Mouse (Mus musculus): ENCODE measurements at regions not wholly inside any gene's neighbourhood (a gene's known extent, or its start where the extent isn't known, plus 50 kb on each side); places are given as distances from the start of the nearest gene placed in this dataset.

GRCm38 (mm10) chr10:37325514-37326167, 186.9 kb upstream of the Marcks start:
- H3K4me3 ChIP-seq (replicated peaks): no peak overlapping the region
- no peaks in the 10 kb centered on the region for H3K4me1 ChIP-seq
- no peaks in the 10 kb centered on the region for H3K9me3 ChIP-seq

GRCm38 (mm10) chr10:37323689-37324088, 185.0 kb upstream of the Marcks start:
- Histone ChIP-seq H3K36me3 (replicated peaks; ENCODE audit: low read length) (no peaks in the 10 kb centered on the region), H3K27me3 (replicated peaks) (peaks cover 2% of the 10 kb centered on the region), H3K4me1 (no peaks in the 10 kb centered on the region), H3K4me3 (replicated peaks) (no peak overlapping the region), H3K9me3 (no peaks in the 10 kb centered on the region)
- TF ChIP-seq GATA1 (IDR thresholded peaks at IDR 0.05; ENCODE audit: borderline replicate concordance, low read length): no peak
- TF ChIP-seq FLI1 (IDR thresholded peaks at IDR 0.05; ENCODE audit: low read length): no peak

More at GRCm38 (mm10) chr10:37325514-37326167, 186.9 kb upstream of the Marcks start:
- TF ChIP-seq GATA1 (IDR thresholded peaks at IDR 0.05; ENCODE audit: borderline replicate concordance, low read length) (no peak), FLI1 (IDR thresholded peaks at IDR 0.05; ENCODE audit: low read length) (no peak)
- Histone ChIP-seq H3K27me3 (replicated peaks) (peaks cover 2% of the 10 kb centered on the region), H3K36me3 (replicated peaks; ENCODE audit: low read length) (no peaks in the 10 kb centered on the region)

GRCm38 (mm10) chr10:37322809-37323208, 184.1 kb upstream of the Marcks start:
- H3K9me3 ChIP-seq: no peaks in the 10 kb centered on the region
- no peak for TF ChIP-seq GATA1 (IDR thresholded peaks at IDR 0.05; ENCODE audit: borderline replicate concordance, low read length)
- no peak for TF ChIP-seq FLI1 (IDR thresholded peaks at IDR 0.05; ENCODE audit: low read length)
- no peaks in the 10 kb centered on the region for H3K4me1 ChIP-seq

GRCm38 (mm10) chr10:37322310-37322709, 183.6 kb upstream of the Marcks start:
- TF ChIP-seq GATA1 (IDR thresholded peaks at IDR 0.05; ENCODE audit: borderline replicate concordance, low read length) (no peak), FLI1 (IDR thresholded peaks at IDR 0.05; ENCODE audit: low read length) (no peak)
- Histone ChIP-seq H3K4me1 (no peaks in the 10 kb centered on the region), H3K27me3 (replicated peaks) (peaks cover 3% of the 10 kb centered on the region), H3K4me3 (replicated peaks) (no peak overlapping the region), H3K9me3 (no peaks in the 10 kb centered on the region), H3K36me3 (replicated peaks; ENCODE audit: low read length) (no peaks in the 10 kb centered on the region)

More at GRCm38 (mm10) chr10:37322809-37323208, 184.1 kb upstream of the Marcks start:
- Histone ChIP-seq H3K36me3 (replicated peaks; ENCODE audit: low read length) (no peaks in the 10 kb centered on the region), H3K4me3 (replicated peaks) (no peak overlapping the region), H3K27me3 (replicated peaks) (peaks cover 2% of the 10 kb centered on the region)

- H3K4me3 ChIP-seq (replicated peaks): no peak overlapping the region
- no peaks in the 10 kb centered on the region for H3K4me1 ChIP-seq
- H3K9me3 ChIP-seq: no peaks in the 10 kb centered on the region
- TF ChIP-seq GATA1 (IDR thresholded peaks at IDR 0.05; ENCODE audit: borderline replicate concordance, low read length) (no peak), FLI1 (IDR thresholded peaks at IDR 0.05; ENCODE audit: low read length) (no peak)
- H3K36me3 ChIP-seq (replicated peaks; ENCODE audit: low read length): no peaks in the 10 kb centered on the region
- H3K27me3 ChIP-seq (replicated peaks): peaks cover 7% of the 10 kb centered on the region
These were observed 182.5 kb upstream of the Marcks start for GRCm38 (mm10) chr10:37321171-37321570.

GRCm38 (mm10) chr10:37319746-37320430, 181.2 kb upstream of the Marcks start:
- H3K4me1 ChIP-seq: no peaks in the 10 kb centered on the region
- peaks cover 7% of the 10 kb centered on the region for H3K27me3 ChIP-seq (replicated peaks)
- TF ChIP-seq GATA1 (IDR thresholded peaks at IDR 0.05; ENCODE audit: borderline replicate concordance, low read length) (no peak), FLI1 (IDR thresholded peaks at IDR 0.05; ENCODE audit: low read length) (no peak)
- no peaks in the 10 kb centered on the region for H3K9me3 ChIP-seq
- H3K36me3 ChIP-seq (replicated peaks; ENCODE audit: low read length): no peaks in the 10 kb centered on the region
- no peak overlapping the region for H3K4me3 ChIP-seq (replicated peaks)

- TF ChIP-seq FLI1 (IDR thresholded peaks at IDR 0.05; ENCODE audit: low read length): no peak
- TF ChIP-seq GATA1 (IDR thresholded peaks at IDR 0.05; ENCODE audit: borderline replicate concordance, low read length): no peak
- no peaks in the 10 kb centered on the region for H3K36me3 ChIP-seq (replicated peaks; ENCODE audit: low read length)
- H3K4me3 ChIP-seq (replicated peaks): no peak overlapping the region
- H3K4me1 ChIP-seq: no peaks in the 10 kb centered on the region
- no peaks in the 10 kb centered on the region for H3K9me3 ChIP-seq
- peaks cover 7% of the 10 kb centered on the region for H3K27me3 ChIP-seq (replicated peaks)
These were observed 178.0 kb upstream of the Marcks start for GRCm38 (mm10) chr10:37316701-37317100.

GRCm38 (mm10) chr10:37315804-37316203, 177.1 kb upstream of the Marcks start:
- H3K4me1 ChIP-seq: no peaks in the 10 kb centered on the region

GRCm38 (mm10) chr10:37314746-37315430, 176.2 kb upstream of the Marcks start:
- Histone ChIP-seq H3K27me3 (replicated peaks) (peaks cover 5% of the 10 kb centered on the region), H3K4me1 (no peaks in the 10 kb centered on the region), H3K4me3 (replicated peaks) (no peak overlapping the region), H3K36me3 (replicated peaks; ENCODE audit: low read length) (no peaks in the 10 kb centered on the region), H3K9me3 (no peaks in the 10 kb centered on the region)
- TF ChIP-seq GATA1 (IDR thresholded peaks at IDR 0.05; ENCODE audit: borderline replicate concordance, low read length) (no peak), FLI1 (IDR thresholded peaks at IDR 0.05; ENCODE audit: low read length) (no peak)

More at GRCm38 (mm10) chr10:37315804-37316203, 177.1 kb upstream of the Marcks start:
- no peak for TF ChIP-seq FLI1 (IDR thresholded peaks at IDR 0.05; ENCODE audit: low read length)
- Histone ChIP-seq H3K27me3 (replicated peaks) (peaks cover 5% of the 10 kb centered on the region), H3K9me3 (no peaks in the 10 kb centered on the region), H3K36me3 (replicated peaks; ENCODE audit: low read length) (no peaks in the 10 kb centered on the region), H3K4me3 (replicated peaks) (no peak overlapping the region)

GRCm38 (mm10) chr10:37313461-37313860, 174.7 kb upstream of the Marcks start:
- Histone ChIP-seq H3K36me3 (replicated peaks; ENCODE audit: low read length) (no peaks in the 10 kb centered on the region), H3K27me3 (replicated peaks) (peaks cover 5% of the 10 kb centered on the region), H3K4me1 (no peaks in the 10 kb centered on the region), H3K9me3 (no peaks in the 10 kb centered on the region), H3K4me3 (replicated peaks) (no peak overlapping the region)
- TF ChIP-seq GATA1 (IDR thresholded peaks at IDR 0.05; ENCODE audit: borderline replicate concordance, low read length): no peak
- TF ChIP-seq FLI1 (IDR thresholded peaks at IDR 0.05; ENCODE audit: low read length): no peak
